Mouse (Mus musculus): Measurements from ENCODE around the gene Qser1. TPM values are rescaled to one million over a fixed set of nuclear protein-coding genes. Genes with fewer than 3 reads are reported as not detected.

Qser1 gene
- polyA plus RNA-seq, 1 experiment from 2014 or later, result 13.5 TPM

GRCm38 (mm10) chr2:104851686-104852085, 35.1 kb upstream of the Qser1 start:
- no peak overlapping the region for H3K4me2 ChIP-seq (ENCODE audit: low read length)
- H3K9me3 ChIP-seq (replicated peaks; ENCODE audit: control insufficient read depth, low read length), result no peaks in the 10 kb centered on the region
- no peaks in the 10 kb centered on the region for H3K36me3 ChIP-seq (ENCODE audit: control insufficient read depth, insufficient read depth, low read length)
- 23% methylated on average over 5 of the region's 5 CpGs for WGBS
- peaks cover 13% of the 10 kb centered on the region; the same call in 1 of the 2 replicates for H3K27me3 ChIP-seq (replicated peaks; ENCODE audit: control insufficient read depth, insufficient read depth, low read length)
- no peak overlapping the region for H3K27ac ChIP-seq (ENCODE audit: low read depth, low read length)
- H3K4me1 ChIP-seq (ENCODE audit: control insufficient read depth, insufficient read depth, low read length), result no peaks in the 10 kb centered on the region
- DNase-seq (ENCODE audit: low spot score) (no peak), ATAC-seq (no peak)
- no peak overlapping the region for H3K4me3 ChIP-seq (ENCODE audit: low read depth, low read length)
- H3K9ac ChIP-seq (ENCODE audit: low read length), result no peak overlapping the region

- no peak for ATAC-seq
- H3K36me3 ChIP-seq (ENCODE audit: control insufficient read depth, insufficient read depth, low read length), result no peaks in the 10 kb centered on the region
- H3K4me1 ChIP-seq (ENCODE audit: control insufficient read depth, insufficient read depth, low read length), result no peaks in the 10 kb centered on the region
- no peak for DNase-seq (ENCODE audit: low spot score)
- WGBS, result 74% methylated on average over 3 of the region's 3 CpGs
- peak overlapping the region; percentile 57 for H3K9ac ChIP-seq (ENCODE audit: low read length)
- H3K27me3 ChIP-seq (replicated peaks; ENCODE audit: control insufficient read depth, insufficient read depth, low read length), result peaks cover 13% of the 10 kb centered on the region; the same call in 1 of the 2 replicates
- no peaks in the 10 kb centered on the region for H3K9me3 ChIP-seq (replicated peaks; ENCODE audit: control insufficient read depth, low read length)
- H3K4me2 ChIP-seq (ENCODE audit: low read length), result peak overlapping the region; percentile 97
- peak overlapping the region; percentile 50 for H3K4me3 ChIP-seq (ENCODE audit: low read depth, low read length)
- no peak overlapping the region for H3K27ac ChIP-seq (ENCODE audit: low read depth, low read length)
These were observed 33.4 kb upstream of the Qser1 start for GRCm38 (mm10) chr2:104849991-104850359.

GRCm38 (mm10) chr2:104849276-104849990, 32.9 kb upstream of the Qser1 start, which contains the start of gene Prrg4:
Gene Prrg4, minus strand, starts transcription at chr2:104849876.
- DNase-seq (ENCODE audit: low spot score) (peak; percentile 58), ATAC-seq (peak; percentile 74)
- H3K27ac ChIP-seq (ENCODE audit: low read depth, low read length), result no peak within 1 kb of the TSS
- no peaks in the 10 kb centered on the region for H3K36me3 ChIP-seq (ENCODE audit: control insufficient read depth, insufficient read depth, low read length)
- under 1% methylated on average over 62 of the region's 62 CpGs for WGBS
- peaks cover 13% of the 10 kb centered on the region; the same call in 1 of the 2 replicates for H3K27me3 ChIP-seq (replicated peaks; ENCODE audit: control insufficient read depth, insufficient read depth, low read length)
- peak within 1 kb of the TSS; percentile 50 for H3K4me3 ChIP-seq (ENCODE audit: low read depth, low read length)
- peak within 1 kb of the TSS; percentile 57 for H3K9ac ChIP-seq (ENCODE audit: low read length)
- H3K9me3 ChIP-seq (replicated peaks; ENCODE audit: control insufficient read depth, low read length), result no peaks in the 10 kb centered on the region
- H3K4me1 ChIP-seq (ENCODE audit: control insufficient read depth, insufficient read depth, low read length), result no peaks in the 10 kb centered on the region
- peak within 1 kb of the TSS; percentile 97 for H3K4me2 ChIP-seq (ENCODE audit: low read length)

GRCm38 (mm10) chr2:104848235-104849161, 31.9 kb upstream of the Qser1 start:
- Histone ChIP-seq H3K9ac (ENCODE audit: low read length) (0 out of 2 replicates have a peak overlapping the region, but pooled peaks have one; percentile 57), H3K27ac (ENCODE audit: low read depth, low read length) (no peak overlapping the region), H3K9me3 (replicated peaks; ENCODE audit: control insufficient read depth, low read length) (no peaks in the 10 kb centered on the region), H3K4me2 (ENCODE audit: low read length) (peak overlapping the region; percentile 97), H3K36me3 (ENCODE audit: control insufficient read depth, insufficient read depth, low read length) (no peaks in the 10 kb centered on the region), H3K4me3 (ENCODE audit: low read depth, low read length) (peak overlapping the region; percentile 50; the same call in 1 of the 2 replicates), H3K27me3 (replicated peaks; ENCODE audit: control insufficient read depth, insufficient read depth, low read length) (peaks cover 13% of the 10 kb centered on the region; the same call in 1 of the 2 replicates), H3K4me1 (ENCODE audit: control insufficient read depth, insufficient read depth, low read length) (no peaks in the 10 kb centered on the region)
- DNase-seq (ENCODE audit: low spot score) (no peak), ATAC-seq (no peak)
- 31% methylated on average over 16 of the region's 16 CpGs for WGBS

- Histone ChIP-seq H3K4me1 (ENCODE audit: control insufficient read depth, insufficient read depth, low read length) (no peaks in the 10 kb centered on the region), H3K4me3 (ENCODE audit: low read depth, low read length) (no peak overlapping the region), H3K36me3 (ENCODE audit: control insufficient read depth, insufficient read depth, low read length) (no peaks in the 10 kb centered on the region), H3K27ac (ENCODE audit: low read depth, low read length) (no peak overlapping the region), H3K9me3 (replicated peaks; ENCODE audit: control insufficient read depth, low read length) (no peaks in the 10 kb centered on the region), H3K9ac (ENCODE audit: low read length) (no peak overlapping the region), H3K27me3 (replicated peaks; ENCODE audit: control insufficient read depth, insufficient read depth, low read length) (peaks cover 13% of the 10 kb centered on the region; the same call in 1 of the 2 replicates), H3K4me2 (ENCODE audit: low read length) (no peak overlapping the region)
- no peak for ATAC-seq
- WGBS, result 56% methylated on average over 2 of the region's 2 CpGs
- peak; percentile 33 for DNase-seq (ENCODE audit: low spot score)
These were observed 31.1 kb upstream of the Qser1 start for GRCm38 (mm10) chr2:104847645-104848044.

- ATAC-seq, result no peak
- Histone ChIP-seq H3K27me3 (replicated peaks; ENCODE audit: control insufficient read depth, insufficient read depth, low read length) (peaks cover 13% of the 10 kb centered on the region; the same call in 1 of the 2 replicates), H3K9me3 (replicated peaks; ENCODE audit: control insufficient read depth, low read length) (no peaks in the 10 kb centered on the region), H3K36me3 (ENCODE audit: control insufficient read depth, insufficient read depth, low read length) (no peaks in the 10 kb centered on the region), H3K4me2 (ENCODE audit: low read length) (no peak overlapping the region), H3K9ac (ENCODE audit: low read length) (no peak overlapping the region), H3K27ac (ENCODE audit: low read depth, low read length) (no peak overlapping the region), H3K4me3 (ENCODE audit: low read depth, low read length) (no peak overlapping the region), H3K4me1 (ENCODE audit: control insufficient read depth, insufficient read depth, low read length) (no peaks in the 10 kb centered on the region)
- no peak for DNase-seq (ENCODE audit: low spot score)
- whole genome bisulfite sequencing, result 56% methylated on average over 4 of the region's 4 CpGs
These were observed 30.3 kb upstream of the Qser1 start for GRCm38 (mm10) chr2:104846638-104847414.

GRCm38 (mm10) chr2:104842559-104842958, 26.0 kb upstream of the Qser1 start:
- ATAC-seq (no peak), DNase-seq (ENCODE audit: low spot score) (no peak)
- Histone ChIP-seq H3K9ac (ENCODE audit: low read length) (no peak overlapping the region), H3K4me3 (ENCODE audit: low read depth, low read length) (no peak overlapping the region), H3K4me1 (ENCODE audit: control insufficient read depth, insufficient read depth, low read length) (no peaks in the 10 kb centered on the region), H3K4me2 (ENCODE audit: low read length) (no peak overlapping the region), H3K27me3 (replicated peaks; ENCODE audit: control insufficient read depth, insufficient read depth, low read length) (no peaks in the 10 kb centered on the region), H3K9me3 (replicated peaks; ENCODE audit: control insufficient read depth, low read length) (no peaks in the 10 kb centered on the region), H3K36me3 (ENCODE audit: control insufficient read depth, insufficient read depth, low read length) (no peaks in the 10 kb centered on the region), H3K27ac (ENCODE audit: low read depth, low read length) (no peak overlapping the region)

- Histone ChIP-seq H3K4me1 (ENCODE audit: control insufficient read depth, insufficient read depth, low read length) (no peaks in the 10 kb centered on the region), H3K4me2 (ENCODE audit: low read length) (no peak overlapping the region), H3K27ac (ENCODE audit: low read depth, low read length) (no peak overlapping the region), H3K27me3 (replicated peaks; ENCODE audit: control insufficient read depth, insufficient read depth, low read length) (no peaks in the 10 kb centered on the region), H3K4me3 (ENCODE audit: low read depth, low read length) (no peak overlapping the region), H3K9ac (ENCODE audit: low read length) (no peak overlapping the region), H3K9me3 (replicated peaks; ENCODE audit: control insufficient read depth, low read length) (no peaks in the 10 kb centered on the region), H3K36me3 (ENCODE audit: control insufficient read depth, insufficient read depth, low read length) (no peaks in the 10 kb centered on the region)
- no peak for DNase-seq (ENCODE audit: low spot score)
- WGBS, result 85% methylated on average over 7 of the region's 7 CpGs
- ATAC-seq, result no peak
These were observed 25.2 kb upstream of the Qser1 start for GRCm38 (mm10) chr2:104841736-104842135.

All from forebrain, embryonic 14.5 days (tissue).